Mouse (Mus musculus) hindbrain, embryonic 16.5 days (tissue): ENCODE measurements around the gene Bcdin3d. TPM values are rescaled to one million over a fixed set of nuclear protein-coding genes. Genes with fewer than 3 reads are reported as not detected.

ENCODE experiments used
- ATAC-seq: fragments of 200-750 bp; cut with Nextera tagmentation; 2 replicates; pipeline ENCODE4 v1.8.0; 2017; ENCODE audit warnings: moderate TSS enrichment, moderate library complexity
- H3K27ac ChIP-seq: fragments of 300-500 bp; sonication (generic); 2 replicates; pipeline ENCODE4 v1.5.1; 2014; ENCODE audit warnings: low read depth, mild to moderate bottlenecking, control low read depth, low read length, moderate library complexity
- H3K27me3 ChIP-seq: fragments of 300-500 bp; sonication (generic); replicated peaks from 2 replicates; pipeline ENCODE4 v1.6.1; 2014; ENCODE audit warnings: low read length; ENCODE audit not compliant: control insufficient read depth, insufficient read depth
- H3K36me3 ChIP-seq: fragments of 300-500 bp; sonication (generic); 2 replicates; pipeline ENCODE4 v1.6.1; 2014; ENCODE audit warnings: mild to moderate bottlenecking, low read length, moderate library complexity, mixed read lengths; ENCODE audit not compliant: control insufficient read depth, insufficient read depth
- H3K4me1 ChIP-seq: fragments of 300-500 bp; sonication (generic); 2 replicates; pipeline ENCODE4 v1.6.1; 2014; ENCODE audit warnings: low read depth, low read length; ENCODE audit not compliant: control insufficient read depth, insufficient read depth
- H3K4me2 ChIP-seq: fragments of 300-500 bp; sonication (generic); 2 replicates; pipeline ENCODE4 v1.6.1; 2014; ENCODE audit warnings: mild to moderate bottlenecking, low read length, control low read depth, moderate library complexity
- H3K4me3 ChIP-seq: fragments of 300-500 bp; sonication (generic); 2 replicates; pipeline ENCODE4 v1.5.1; 2014; ENCODE audit warnings: mild to moderate bottlenecking, low read length, control low read depth, moderate library complexity
- H3K9ac ChIP-seq: fragments of 300-500 bp; sonication (generic); 2 replicates; pipeline ENCODE4 v1.6.1; 2014; ENCODE audit warnings: low read depth, mild to moderate bottlenecking, control low read depth, low read length, moderate library complexity
- H3K9me3 ChIP-seq: fragments of 300-500 bp; sonication (generic); 2 replicates; pipeline ENCODE4 v1.6.1; 2014; ENCODE audit warnings: mild to moderate bottlenecking, low read length, moderate library complexity; ENCODE audit not compliant: control insufficient read depth
- WGBS: fragments of 180-500 bp; shearing (Covaris S2); extraction: QIAGEN DNeasy Blood & Tissue Kit; methylation state at CpG from one replicate; pipeline ENCODE4 v1.1.7; 2014; 5-methylcytosine and 5-hydroxymethylcytosine counted together
- polyA plus RNA-seq: library from polyadenylated mRNA; unstranded; fragments of >200 nt; fragmentation: Nextera tagmentation; extraction: Ambion mirVana; gene quantifications from 2 replicates; pipeline ENCODE4 v1.2.1, GENCODE M21; 2015

Bcdin3d gene
- polyA plus RNA-seq, 1 experiment from 2014 or later, result 17.7 TPM

DNA sequence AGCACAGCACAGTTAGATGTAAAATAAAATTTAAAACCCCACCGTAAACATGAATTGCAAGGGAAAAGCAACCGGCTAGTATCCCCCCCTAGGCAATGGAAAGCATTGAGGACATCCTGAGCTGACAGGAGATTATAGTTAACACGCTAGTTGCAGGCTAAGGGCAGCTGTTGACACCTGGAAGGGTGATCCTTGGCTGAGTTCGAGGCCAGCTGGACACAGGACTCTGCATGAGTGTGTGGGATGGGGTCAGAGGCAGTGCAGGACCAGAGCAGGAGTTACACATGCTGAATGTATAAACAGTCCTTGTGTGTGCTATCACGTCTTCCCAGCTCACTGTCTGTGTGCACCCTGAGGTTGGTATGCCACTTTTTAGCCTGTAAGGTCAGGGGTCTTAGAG lies 28.7 kb upstream of the Bcdin3d start:
- 76% methylated on average over 5 of the region's 5 CpGs for WGBS
- no peaks in the 10 kb centered on the region for H3K36me3 ChIP-seq
- H3K4me1 ChIP-seq, result peaks cover 15% of the 10 kb centered on the region
- H3K9me3 ChIP-seq, result no peaks in the 10 kb centered on the region
- H3K27me3 ChIP-seq, result no peaks in the 10 kb centered on the region
- H3K4me3 ChIP-seq, result no peak overlapping the region
- no peak for ATAC-seq
- H3K27ac ChIP-seq, result no peak overlapping the region
- no peak overlapping the region for H3K4me2 ChIP-seq
- H3K9ac ChIP-seq, result no peak overlapping the region

DNA sequence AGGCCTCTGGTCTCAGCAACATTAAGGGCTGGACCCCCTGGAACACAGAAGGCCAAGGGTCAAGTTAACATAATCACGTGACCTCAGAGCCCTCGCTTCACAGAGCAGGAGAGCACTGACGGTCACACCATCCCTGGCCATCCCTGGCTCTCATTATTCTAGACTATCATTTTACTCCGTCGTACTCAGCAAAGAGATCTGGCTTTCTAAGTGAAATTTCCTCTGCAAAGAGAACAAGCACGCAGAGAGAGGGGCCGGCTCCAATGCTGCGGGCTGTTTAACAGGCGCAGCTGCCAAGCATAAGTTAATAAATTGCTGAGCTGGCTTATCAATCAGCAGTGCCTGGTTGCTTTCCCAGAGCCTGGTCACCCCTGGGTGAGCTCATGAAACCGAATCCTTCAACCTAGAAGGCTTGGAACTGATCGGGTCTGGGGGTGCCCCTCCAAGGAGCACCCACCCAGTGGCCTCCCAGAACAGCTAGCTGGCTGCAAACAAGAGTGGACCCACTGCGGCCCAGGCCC lies 27.8 kb upstream of the Bcdin3d start:
- Histone ChIP-seq H3K9me3 (no peaks in the 10 kb centered on the region), H3K27ac (peak overlapping the region; percentile 31; the same call in 1 of the 2 replicates), H3K4me1 (peaks cover 20% of the 10 kb centered on the region), H3K4me2 (no peak overlapping the region), H3K9ac (peak overlapping the region; percentile 11; the same call in 1 of the 2 replicates), H3K36me3 (no peaks in the 10 kb centered on the region), H3K27me3 (no peaks in the 10 kb centered on the region), H3K4me3 (no peak overlapping the region)
- WGBS, result 27% methylated on average over 12 of the region's 12 CpGs
- ATAC-seq, result peak; percentile 8; the same call in 1 of the 2 replicates

DNA sequence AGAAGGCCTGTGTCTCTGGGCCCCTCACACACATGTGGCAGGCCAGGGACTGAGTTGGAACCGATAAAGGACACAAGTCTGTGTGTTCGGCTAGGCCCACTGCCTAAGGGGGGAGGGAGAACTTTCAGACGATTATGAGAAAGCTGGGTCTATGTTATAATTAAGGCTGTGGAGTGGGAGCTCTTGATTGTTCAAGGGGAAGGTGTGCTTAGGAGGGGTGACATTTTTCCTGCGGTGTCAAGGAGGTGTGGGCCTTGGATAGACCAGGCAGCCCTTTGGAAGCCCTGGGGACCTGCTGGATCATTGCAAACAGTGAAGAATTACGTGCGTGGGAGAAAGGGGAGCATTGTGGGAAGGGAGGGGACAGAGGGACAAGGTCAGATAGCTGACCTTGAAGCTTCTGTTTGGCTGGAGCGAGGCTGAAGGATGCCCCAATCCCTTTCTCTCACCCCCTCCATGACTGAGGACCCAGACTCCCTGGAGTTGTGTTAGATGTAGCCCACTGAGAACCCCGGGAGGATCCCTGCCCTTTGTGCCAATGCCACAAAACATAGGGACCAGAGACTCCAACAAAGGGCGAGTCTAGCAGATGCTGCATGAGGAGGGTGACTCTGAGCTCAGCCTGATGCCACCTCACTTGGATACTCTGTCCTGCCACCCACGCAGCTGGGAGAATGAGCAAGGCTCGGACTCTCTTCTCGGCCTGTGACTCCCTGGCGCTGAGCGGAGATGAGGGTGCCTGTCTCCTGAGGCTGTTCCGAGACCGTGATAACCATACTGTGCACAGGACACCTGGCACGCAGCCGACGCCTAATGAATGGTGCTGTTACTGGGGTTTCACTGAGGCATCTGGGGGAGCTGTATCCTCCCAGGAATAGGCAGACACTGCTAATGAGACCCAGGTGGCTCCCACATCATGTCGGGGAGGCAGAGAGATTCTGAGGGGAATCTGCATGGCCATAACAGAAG lies 27.0 kb upstream of the Bcdin3d start:
- Histone ChIP-seq H3K9ac (peak overlapping the region; percentile 11; the same call in 1 of the 2 replicates), H3K27ac (peak overlapping the region; percentile 3; the same call in 1 of the 2 replicates)

GRCm38 (mm10) chr15:99500320-99500719 lies 25.8 kb upstream of the Bcdin3d start:
- H3K4me2 ChIP-seq, result no peak overlapping the region
- no peaks in the 10 kb centered on the region for H3K27me3 ChIP-seq
- H3K27ac ChIP-seq, result no peak overlapping the region
- no peaks in the 10 kb centered on the region for H3K36me3 ChIP-seq
- no peak overlapping the region for H3K9ac ChIP-seq
- H3K4me1 ChIP-seq, result peaks cover 23% of the 10 kb centered on the region
- no peaks in the 10 kb centered on the region for H3K9me3 ChIP-seq
- ATAC-seq, result no peak
- 73% methylated on average over 5 of the region's 5 CpGs for WGBS
- H3K4me3 ChIP-seq, result no peak overlapping the region

More for the DNA sequence above, 27.0 kb upstream of the Bcdin3d start:
- H3K4me3 ChIP-seq, result no peak overlapping the region
- 48% methylated on average over 20 of the region's 20 CpGs for WGBS
- no peaks in the 10 kb centered on the region for H3K36me3 ChIP-seq
- peaks cover 23% of the 10 kb centered on the region for H3K4me1 ChIP-seq
- no peak overlapping the region for H3K4me2 ChIP-seq
- H3K9me3 ChIP-seq, result no peaks in the 10 kb centered on the region
- peak; percentile 26; the same call in 1 of the 2 replicates for ATAC-seq
- H3K27me3 ChIP-seq, result no peaks in the 10 kb centered on the region

DNA sequence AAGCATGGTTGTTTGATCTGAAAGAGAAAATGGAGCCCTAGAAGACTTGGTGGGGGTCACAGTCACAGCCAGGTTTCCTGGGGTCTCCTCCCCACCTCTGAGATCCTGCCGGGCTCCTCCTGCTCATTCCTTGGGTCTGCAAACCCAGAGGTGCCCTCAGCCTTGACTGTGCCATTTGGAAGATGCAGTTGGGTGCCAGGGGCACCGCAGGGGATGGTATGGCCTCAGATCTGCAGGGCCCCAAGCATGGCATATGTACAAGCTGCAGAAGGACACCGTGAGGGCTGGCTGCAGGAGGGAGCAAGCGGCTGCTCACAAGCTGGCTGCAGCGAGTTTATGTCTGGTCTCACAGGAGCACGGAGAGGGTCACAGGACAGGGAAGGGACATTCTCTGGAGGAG lies 25.2 kb upstream of the Bcdin3d start:
- WGBS, result 52% methylated on average over 6 of the region's 6 CpGs
- Histone ChIP-seq H3K27me3 (no peaks in the 10 kb centered on the region), H3K4me1 (peaks cover 23% of the 10 kb centered on the region), H3K36me3 (no peaks in the 10 kb centered on the region), H3K27ac (no peak overlapping the region), H3K4me3 (no peak overlapping the region), H3K9me3 (no peaks in the 10 kb centered on the region), H3K4me2 (no peak overlapping the region), H3K9ac (no peak overlapping the region)
- no peak for ATAC-seq

GRCm38 (mm10) chr15:99498781-99499180 lies 24.3 kb upstream of the Bcdin3d start:
- Histone ChIP-seq H3K9ac (no peak overlapping the region; the same call in 1 of the 2 replicates), H3K36me3 (no peaks in the 10 kb centered on the region), H3K4me3 (no peak overlapping the region), H3K27ac (no peak overlapping the region), H3K4me2 (no peak overlapping the region), H3K4me1 (peaks cover 23% of the 10 kb centered on the region), H3K27me3 (no peaks in the 10 kb centered on the region), H3K9me3 (no peaks in the 10 kb centered on the region)
- no peak for ATAC-seq
- WGBS, result 57% methylated on average over 4 of the region's 4 CpGs

- Histone ChIP-seq H3K27ac (no peak overlapping the region), H3K4me2 (no peak overlapping the region), H3K4me1 (peaks cover 23% of the 10 kb centered on the region), H3K4me3 (no peak overlapping the region), H3K9ac (no peak overlapping the region), H3K9me3 (no peaks in the 10 kb centered on the region), H3K36me3 (no peaks in the 10 kb centered on the region), H3K27me3 (no peaks in the 10 kb centered on the region)
- 77% methylated on average over 4 of the region's 4 CpGs for WGBS
- ATAC-seq, result no peak
These were observed 23.8 kb upstream of the Bcdin3d start for GRCm38 (mm10) chr15:99498356-99498755.

GRCm38 (mm10) chr15:99497527-99498242 lies 23.2 kb upstream of the Bcdin3d start:
- H3K4me1 ChIP-seq, result peaks cover 22% of the 10 kb centered on the region
- H3K9me3 ChIP-seq, result no peaks in the 10 kb centered on the region
- no peak overlapping the region for H3K9ac ChIP-seq
- peak; percentile 21; the same call in 1 of the 2 replicates for ATAC-seq
- no peaks in the 10 kb centered on the region for H3K36me3 ChIP-seq
- H3K4me3 ChIP-seq, result no peak overlapping the region
- H3K27me3 ChIP-seq, result no peaks in the 10 kb centered on the region
- no peak overlapping the region for H3K4me2 ChIP-seq
- H3K27ac ChIP-seq, result no peak overlapping the region
- 48% methylated on average over 12 of the region's 12 CpGs for WGBS

GRCm38 (mm10) chr15:99497061-99497460 lies 22.5 kb upstream of the Bcdin3d start:
- Histone ChIP-seq H3K9ac (0 out of 2 replicates have a peak overlapping the region, but pooled peaks have one; percentile 46), H3K9me3 (no peaks in the 10 kb centered on the region), H3K27ac (no peak overlapping the region), H3K27me3 (no peaks in the 10 kb centered on the region), H3K36me3 (no peaks in the 10 kb centered on the region), H3K4me1 (peaks cover 16% of the 10 kb centered on the region), H3K4me2 (no peak overlapping the region), H3K4me3 (no peak overlapping the region)
- ATAC-seq, result peak; percentile 54
- WGBS, result 8% methylated on average over 4 of the region's 4 CpGs
